Mouse (Mus musculus) layer of hippocampus, postnatal 36 days (tissue): ENCODE data around the gene Fto. TPM values are rescaled to one million over a fixed set of nuclear protein-coding genes. Genes with fewer than 3 reads are reported as not detected.
A peak's percentile ranks its signal among the peaks of the same experiment; 100 is the strongest.

ENCODE experiments used
- DNase-seq, 2 experiments: peaks; one replicate each; pipeline ENCODE4 v3.0.0; 2022
- total RNA-seq, 2 experiments: library from RNA; stranded (reverse); gene quantifications; 2 replicates each; pipeline ENCODE4 v1.2.3; 2021

Gene Fto
- 100 to 1,000 TPM; 136 to 140 TPM for total RNA-seq

DNA sequence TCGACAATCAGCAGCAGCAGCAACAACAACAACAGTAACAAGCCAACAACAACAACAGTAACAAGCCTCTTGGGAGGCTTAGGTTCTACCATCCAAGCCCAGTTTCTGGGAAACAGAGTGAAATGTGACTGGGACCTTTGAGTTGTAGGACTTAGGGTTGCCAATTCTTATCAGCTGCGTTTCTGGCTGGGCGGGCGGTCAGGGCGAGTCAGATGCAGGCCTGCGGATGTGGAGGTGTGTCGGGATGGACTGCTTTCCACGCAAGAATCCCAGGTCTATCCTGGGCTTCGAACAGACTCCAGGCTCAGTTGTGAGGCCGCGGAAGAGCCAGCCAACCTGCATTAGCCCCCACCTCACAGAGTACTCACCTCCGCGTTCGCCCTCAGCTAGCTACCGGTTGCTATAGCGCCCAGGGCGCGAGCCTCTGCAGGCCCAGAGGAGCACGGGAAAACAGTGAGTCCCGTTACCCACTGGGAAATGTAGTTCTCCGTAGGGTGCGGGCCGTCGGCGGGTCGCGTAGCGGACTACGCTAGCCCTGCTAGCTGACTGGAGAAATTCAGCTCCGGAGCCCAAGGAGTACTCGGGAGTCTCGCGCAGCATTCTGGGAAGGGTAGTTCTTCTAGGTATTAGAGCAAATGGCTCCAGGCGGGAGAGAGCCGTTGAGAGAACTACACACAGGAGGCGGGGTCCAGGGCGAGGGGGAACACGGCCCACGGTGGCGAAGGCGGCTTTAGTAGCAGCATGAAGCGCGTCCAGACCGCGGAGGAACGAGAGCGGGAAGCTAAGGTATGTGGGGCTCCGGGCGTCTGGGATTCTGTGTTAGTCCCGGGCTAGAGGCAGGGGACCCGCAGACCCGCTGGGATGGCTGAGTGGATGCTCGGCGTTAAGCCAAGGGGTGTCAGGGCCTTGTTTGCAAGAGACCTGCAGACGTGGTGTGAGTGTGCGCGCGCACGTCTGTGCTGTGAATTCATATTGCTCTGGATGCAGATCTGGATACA is at the start of gene Fto, which contains the start of gene Rpgrip1l:
TSS of gene Fto (plus strand) at position 691 of the 998 bp plus-strand sequence.
TSS of gene Rpgrip1l (minus strand) at position 428 of the 998 bp plus-strand sequence.
- peak; percentile 97 to 98 for DNase-seq

DNA sequence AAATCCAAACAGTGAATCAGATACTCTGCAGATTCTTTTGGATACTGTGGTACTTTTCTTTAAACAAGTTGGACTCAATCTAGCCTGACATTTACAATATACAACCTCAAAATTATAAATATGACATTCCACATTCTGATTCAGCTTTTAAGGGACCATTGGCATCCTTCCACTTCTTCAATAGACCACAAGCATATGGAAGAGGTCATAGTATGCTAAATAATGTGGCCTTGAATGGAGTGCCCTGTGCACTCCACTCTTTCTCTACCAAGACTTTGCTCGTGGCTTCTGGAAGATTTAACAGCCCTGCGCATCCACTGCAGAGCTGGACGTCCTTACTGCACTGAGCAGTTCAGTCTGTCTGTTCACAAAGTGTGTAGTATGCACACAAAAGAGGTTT is 49.4 kb upstream of the Fto start:
- DNase-seq, result no peak

DNA sequence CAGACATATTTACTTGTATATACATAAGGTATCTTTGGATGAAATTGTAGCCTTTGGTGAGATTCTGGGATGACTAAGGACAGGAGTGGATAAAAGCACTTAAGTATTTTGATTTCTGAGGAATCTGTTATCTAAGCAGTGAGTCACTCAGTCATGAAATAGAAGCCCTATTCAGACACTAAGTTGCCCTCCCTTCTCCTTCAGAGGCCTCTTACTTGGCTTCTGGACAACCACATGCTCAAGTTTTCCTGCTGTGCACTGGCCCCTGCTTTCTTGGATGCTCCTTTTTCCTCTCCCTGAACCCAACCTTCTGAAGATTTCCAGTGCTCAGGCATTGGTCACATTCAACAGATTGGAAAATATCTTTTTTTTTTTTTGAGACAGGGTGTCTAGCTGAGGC is 48.8 kb upstream of the Fto start:
- DNase-seq, result no peak

DNA sequence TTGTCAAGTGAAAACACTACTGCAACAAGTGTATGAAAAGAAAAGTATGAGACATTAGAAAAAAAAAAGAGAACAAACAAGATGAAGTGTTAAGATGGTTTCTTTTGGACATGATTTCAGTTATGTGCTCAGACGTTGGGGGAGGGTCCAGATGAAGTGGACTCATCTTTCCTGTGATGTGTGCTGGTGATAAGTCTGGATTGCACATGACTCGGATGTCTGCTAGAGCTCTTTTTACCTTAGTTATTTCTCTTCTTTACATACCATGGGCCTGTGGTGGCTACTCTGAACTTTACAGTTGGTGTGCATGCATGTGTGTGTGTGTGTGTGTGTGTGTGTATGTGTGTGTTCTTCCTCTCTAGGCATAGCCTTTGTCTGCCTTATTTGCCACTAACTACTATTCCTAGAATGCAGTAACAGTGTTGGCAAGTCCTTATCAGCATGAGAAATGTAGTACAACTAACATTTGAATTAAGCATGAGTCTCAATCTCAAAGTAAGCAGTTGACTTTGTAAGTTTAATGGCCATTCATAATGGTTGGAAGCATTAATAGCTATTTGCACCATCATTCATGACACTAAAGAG is 43.9 kb upstream of the Fto start:
- no peak for DNase-seq

DNA sequence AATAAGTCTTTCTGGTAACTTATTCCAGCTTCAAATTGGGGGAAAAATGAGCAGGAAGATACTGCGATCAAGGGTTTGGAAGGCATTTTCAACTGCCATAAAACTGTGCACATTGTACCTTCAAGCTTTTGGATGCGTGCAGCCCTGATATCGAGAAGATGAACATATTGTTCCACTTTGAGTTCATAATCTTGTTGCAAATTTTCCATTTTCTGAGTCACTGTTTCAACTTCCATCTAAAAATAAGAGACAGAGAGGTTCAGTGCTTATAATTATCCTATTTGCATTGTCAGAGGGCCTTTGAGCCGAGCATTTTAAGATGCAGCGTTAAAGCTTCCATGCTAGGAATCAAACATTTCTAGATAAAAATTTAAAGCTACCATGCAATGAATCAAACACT is 39.8 kb upstream of the Fto start:
- no peak for DNase-seq

DNA sequence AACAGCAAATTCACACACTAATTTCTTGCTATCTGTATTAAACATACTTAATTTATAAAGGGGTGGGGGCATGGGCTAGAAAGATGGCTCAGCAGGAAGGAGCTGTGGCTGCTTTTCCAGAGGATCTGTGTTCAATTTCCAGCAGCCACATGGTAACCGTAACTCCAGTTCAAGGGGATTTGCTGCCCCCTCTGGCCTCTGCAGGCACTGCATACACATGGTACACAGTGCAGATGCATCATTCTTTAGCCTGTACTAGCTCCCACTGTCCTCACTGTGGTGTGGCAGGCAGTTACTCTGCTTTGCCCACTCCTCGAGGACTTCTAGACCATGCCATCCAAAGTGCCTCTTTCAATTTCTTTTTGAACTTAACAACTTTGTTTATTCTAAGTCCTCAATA is 37.0 kb upstream of the Fto start:
- DNase-seq, result no peak

DNA sequence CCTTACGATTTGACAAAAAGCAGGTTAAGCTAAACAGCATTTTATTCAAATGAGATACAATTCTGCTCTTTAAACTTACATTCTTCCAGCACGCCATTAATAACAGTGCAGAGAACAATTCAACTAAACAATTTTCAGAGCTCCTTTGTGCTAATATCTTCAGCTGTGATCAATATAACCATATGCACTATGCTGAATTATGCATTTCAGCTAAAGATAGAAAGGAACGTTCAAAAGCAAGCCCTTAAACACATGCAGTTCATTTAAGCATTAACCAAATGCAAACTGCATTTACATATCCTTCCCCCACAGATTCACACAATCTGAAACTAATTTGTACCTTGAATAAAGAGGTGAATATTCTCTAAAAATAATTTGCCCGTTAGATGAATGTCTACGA is 35.3 kb upstream of the Fto start:
- no peak for DNase-seq

DNA sequence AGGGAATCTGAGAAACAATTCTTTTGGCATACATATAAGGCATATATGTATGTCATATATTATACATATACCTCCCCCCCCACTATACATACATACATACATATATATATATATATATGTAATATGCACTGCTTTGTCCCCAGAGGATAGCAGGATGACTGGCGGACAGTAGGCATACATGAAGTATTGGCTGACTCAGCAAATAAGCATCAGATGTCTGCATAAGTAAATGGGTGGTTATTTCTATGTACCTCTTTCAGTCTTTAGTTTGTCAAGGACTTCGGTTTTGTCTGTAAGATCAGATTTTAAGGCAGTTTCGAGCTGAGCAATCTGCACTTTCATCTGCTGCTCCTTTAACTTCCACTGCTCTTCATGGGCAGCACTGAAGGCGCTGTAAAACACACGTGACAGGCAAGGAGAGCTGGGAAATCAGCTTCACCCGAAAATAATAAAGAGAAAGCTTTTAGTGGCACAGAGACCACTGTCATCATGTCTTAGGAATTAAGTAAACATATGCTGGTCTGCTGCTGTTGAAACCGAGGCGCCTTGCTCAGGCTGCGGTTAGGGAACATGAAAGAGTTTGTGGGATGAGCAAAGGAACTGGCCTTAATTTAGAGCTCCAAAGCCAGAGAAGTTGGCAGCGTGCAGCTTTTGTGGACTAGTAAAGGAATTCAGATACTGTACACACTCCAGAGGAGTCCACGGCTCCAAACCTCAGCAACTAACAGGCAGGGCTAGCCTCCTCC is 32.7 kb upstream of the Fto start:
- DNase-seq, result no peak

DNA sequence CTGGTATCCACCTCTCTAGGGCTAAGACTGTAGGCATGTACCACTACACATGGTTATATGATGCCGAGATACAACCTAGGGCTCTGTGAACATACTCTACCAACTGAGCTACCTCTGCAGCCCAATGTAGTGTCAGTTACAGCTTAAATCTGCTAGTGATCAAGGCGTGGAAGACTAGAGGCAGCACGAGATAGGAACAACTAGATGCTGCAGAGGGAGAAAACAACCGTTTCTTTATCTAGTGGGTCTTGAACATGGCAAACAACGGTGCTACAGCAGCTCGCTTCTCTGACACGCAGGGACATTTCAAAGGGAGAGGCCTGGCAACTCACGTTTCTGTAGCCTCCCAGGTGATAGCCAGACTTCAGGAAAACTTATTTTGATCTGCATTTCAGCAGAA is 31.8 kb upstream of the Fto start:
- DNase-seq, result no peak

DNA sequence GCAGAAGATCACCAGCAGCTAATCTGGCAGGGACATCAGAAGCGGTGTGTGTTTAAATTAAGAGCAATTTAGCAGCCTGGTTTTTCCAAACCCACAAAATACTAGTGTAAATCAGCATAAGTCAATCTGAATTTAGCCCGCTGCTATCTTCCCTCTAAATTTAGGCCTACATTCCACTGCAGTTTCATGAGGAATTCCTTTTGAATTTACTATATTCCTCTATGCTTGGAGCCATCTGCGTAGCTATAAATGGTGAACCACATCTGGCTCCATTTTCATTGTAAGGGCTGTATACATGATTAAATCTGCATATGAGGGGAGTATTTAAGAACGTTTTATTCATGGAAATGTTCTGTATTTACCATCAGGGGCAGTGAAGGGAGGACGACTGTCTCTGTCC is 30.7 kb upstream of the Fto start:
- no peak for DNase-seq

DNA sequence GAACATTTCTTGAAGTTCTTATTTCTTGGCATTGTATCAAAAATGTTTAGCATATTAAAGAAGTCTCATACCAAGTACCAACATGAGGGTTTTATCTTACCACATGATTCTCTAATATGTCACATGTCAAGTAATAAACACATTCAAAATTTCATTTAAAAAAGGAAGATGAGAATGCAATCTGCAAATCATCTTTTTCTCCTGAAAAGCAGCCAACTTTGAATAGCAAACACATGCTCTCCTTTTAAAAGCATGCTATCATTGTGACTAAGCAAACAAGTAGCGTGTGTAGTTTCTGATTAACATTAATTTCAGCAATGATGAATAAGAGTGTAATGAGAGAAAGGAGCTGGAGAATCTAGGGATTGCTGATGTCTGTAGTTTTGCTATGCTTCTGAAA is 29.5 kb upstream of the Fto start:
- DNase-seq, result no peak

DNA sequence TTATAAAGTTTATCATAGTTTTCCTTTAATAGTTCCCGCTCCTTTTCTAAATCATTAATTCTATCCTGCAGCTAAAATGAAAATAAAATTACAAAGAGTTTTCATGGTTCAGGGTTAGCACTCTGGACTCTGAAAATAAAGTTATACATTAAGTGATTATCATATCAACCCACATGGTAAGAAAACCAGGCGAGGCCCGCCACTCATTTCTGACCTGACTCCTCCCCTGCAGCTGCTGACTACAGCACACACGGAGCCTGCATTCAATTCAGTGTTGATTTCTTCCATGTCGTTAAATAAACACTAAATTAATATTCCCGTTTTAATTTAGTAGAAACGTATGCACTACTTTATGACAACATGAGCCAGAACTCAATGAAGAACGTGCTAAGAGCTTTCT is 27.1 kb upstream of the Fto start:
- no peak for DNase-seq

DNA sequence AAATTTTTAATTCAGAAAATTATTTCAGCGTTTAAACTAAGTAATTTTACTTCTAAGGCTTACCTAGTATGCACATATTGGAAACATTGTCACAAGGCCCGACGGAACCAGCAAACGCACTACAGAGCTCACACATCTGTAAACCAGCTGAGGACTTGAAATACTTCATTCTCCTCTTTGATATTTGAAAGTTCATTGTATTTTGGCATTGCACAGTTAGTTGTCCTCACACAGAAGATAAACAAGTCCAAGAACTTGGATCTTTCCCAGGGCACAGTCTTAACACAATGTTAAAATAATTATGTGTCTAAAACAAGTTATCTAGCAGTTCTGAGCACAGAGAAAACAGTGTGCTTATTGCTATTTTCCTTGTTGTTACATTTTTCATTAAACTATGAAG is 22.7 kb upstream of the Fto start:
- no peak for DNase-seq

DNA sequence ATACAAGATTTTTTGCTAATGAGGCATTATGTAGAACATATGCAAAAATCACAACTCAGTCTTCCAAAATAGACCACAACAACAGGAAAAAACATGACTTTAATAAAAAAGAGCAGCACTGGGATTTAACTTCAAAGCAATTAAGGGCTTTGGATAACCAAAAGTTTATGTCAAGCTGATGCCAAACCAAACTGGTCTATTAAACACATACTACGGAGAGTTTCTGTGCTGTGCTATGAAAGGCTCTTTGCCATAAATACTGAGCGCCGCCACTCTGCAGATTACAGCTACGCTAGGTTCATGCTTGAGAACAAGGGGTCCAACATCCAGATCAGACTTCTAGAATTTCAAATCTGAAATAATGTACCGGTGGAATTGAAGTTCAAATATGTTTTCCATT is 17.5 kb upstream of the Fto start:
- no peak for DNase-seq

DNA sequence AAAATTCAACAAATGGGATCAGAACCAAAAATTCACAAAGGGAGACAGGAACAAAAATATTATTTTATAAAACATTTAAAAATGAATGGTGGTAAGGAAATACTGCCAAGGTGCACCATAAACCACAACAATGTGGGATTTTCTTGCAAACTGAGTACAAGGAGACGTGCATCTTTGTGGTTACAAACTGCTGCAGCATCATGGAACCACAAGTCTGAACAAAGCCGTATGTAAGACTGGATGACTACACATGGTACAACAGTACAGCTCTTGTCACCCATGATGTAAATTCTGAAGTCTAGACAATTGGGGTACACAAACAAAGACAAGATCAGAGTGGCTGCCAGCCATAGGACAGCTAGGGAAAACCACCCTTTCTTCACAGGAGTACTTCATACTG is 14.7 kb upstream of the Fto start:
- no peak for DNase-seq

DNA sequence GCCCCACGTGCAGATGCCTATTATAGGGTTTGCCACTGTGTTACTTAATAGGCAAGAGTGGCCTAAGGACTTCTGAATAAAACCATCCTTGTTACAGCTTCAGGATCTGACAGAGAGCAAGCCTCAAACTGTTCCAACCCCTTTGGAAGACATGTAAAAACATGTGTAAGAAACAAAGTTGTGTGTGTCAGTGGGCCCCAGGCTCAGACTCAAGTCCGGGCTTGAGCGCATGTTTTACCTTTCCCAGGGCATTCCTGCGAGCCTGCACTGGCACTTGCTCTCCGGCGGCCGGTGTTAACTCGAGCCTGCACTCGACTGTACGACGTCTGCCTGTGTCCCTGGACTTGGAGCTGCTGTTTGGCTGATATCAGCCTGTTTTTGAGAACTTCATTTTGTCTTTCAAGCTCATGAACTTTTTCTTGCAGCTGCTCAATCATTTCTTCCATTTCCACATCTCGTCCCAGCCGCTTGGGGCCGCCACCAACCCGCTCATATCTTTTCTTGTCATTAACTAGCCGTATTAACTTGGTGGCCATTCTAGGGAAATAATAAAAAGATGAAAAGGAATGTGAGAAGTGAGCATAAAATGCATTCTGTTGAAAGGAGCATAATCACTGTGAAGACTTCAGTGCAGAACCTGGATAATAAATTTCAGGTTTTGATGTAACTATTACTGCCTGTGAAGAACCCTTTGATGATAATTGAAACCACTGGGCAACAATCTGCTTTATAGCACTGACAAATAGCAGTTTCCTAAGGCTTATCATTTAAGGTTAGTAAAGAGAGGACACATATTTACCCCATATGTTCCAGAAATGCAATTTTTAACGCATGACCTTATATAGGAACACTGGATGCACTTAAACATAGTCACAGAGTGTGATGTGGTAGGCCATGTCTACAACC is 8.6 kb upstream of the Fto start:
- DNase-seq, result no peak

DNA sequence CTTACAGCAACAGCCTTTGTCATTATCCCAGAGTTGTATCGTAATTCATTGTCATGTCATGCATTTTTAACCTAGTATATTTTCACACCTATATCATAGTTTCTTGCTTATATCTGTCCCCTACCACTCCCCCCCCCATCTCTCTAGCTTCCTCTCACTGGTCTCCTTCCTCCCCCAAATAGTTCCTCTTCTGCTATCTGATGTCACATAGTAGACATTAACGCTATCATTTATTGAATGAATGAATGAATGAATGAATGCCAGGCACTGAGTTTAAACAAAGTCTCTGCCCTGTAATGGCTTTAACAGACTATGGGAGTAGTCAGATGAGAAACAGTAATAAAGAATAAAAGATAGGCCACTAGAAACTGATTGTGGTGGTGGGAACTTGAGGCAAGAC is 983 bp upstream of the Fto start:
- no peak for DNase-seq

DNA sequence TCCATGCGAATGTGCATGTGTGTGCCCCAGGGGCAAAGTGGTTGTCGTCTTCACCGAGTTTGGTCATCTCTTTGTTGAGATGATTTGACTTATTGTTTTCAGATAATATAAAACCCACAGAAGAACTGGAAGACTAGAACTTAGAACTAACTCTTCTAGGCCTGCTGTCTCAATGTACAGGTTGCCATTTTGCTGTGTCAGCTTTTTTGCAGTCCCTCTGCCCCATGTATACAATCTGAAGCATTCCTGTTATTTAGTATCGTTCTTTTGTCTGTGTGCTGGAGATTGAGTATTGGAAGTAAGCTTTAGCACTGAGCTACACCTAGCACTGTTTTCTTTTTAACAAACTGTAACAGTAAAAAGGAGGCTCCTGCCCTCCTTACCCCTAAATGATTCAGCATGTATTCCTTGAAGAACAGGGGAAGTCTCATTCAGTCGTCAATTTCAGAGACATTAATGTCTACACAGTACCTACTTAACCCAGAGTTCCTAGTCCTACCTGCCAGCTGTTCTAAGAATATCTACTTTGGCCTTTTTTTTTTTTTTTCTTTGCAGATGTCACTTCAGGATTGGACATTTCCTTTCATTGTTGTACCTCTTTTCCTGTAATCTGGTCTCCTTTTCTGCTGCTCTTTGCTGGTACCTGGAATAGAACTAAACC is 4.4 kb downstream of the Fto start:
- no peak for DNase-seq

DNA sequence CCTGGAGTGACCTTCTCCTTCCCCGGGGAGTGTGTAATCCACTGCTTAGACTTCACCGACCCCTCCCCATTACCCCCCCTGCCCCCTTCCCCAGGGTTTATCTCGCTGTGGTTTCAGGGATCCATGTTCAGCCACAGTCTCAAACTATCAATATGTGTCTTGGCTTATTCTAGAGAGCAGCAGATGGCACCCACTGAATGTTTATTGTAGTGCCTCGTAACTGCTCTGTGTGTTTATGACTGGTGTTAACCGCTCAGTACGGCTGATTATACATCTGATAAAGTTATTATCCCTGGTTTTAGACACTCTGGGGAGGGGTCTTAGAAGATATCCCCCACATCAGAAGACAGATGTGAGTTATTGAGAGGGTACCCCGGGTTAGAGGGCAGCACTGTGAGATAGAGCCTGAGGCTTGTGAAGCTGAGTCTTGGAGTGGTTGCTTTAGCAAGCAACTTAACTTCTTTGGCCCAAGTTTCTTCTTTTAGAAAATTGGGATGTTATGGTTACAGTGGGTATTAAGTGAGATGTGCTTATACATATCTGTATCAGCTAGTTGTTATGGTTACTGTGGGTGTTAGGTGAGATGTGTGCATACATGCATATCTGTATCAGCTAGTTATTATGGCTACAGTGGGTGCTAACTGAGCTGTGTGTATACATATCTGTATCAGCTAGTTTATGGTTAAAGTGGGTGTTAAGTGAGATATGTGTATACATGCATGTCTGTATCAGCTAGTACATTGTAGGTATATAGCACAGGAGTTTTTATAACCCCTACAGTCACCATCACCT is 5.8 kb downstream of the Fto start:
- DNase-seq, result no peak

DNA sequence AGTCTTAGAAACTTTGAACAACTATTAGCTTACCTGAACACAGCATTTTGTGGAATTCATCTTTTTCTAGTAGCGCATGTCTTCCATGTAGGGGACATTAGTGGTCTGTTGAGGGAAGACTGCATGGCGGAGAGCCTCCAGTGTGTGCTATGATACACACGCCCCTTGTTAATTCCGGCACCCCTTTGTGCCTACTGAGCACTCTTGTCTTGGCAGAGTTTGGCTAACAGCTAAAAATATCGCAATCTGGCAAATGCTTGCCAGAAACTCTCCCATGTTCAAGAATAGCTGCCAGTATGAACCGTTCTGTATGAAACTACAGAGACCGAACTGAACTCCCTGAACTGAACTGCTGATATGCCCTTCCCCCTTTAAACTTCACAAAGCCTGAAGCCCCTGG is 10.2 kb downstream of the Fto start:
- no peak for DNase-seq

DNA sequence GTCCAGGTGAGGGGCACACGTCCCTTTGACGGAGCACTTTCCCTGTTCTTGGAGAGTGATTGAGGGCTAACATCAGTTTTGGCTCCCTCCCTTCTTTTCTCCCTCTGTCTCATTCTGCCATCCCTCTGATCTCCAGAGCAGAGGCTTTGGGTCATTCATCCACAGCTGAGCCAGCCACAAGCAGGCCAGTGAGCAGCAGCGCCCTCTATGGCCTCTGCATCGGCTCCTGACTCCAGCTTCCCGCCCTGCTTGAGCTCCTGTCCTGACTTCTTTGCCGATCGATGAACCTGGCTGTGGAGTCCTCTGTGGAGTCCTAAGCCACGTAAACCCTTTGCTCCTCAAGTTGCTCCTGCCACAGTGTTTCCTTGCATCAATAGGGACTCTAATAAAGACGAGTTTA is 10.9 kb downstream of the Fto start:
- no peak for DNase-seq
